Mouse (Mus musculus): ENCODE data around the gene Mia3. TPM values are rescaled to one million over a fixed set of nuclear protein-coding genes. Genes with fewer than 3 reads are reported as not detected.
"Not testable (repeated sequence)": the region's sequence is repeated elsewhere in the genome, so short reads cannot be mapped to it uniquely, and the experiment has no call there.

Mia3 gene
- 71.0 and 71.7 TPM in 2 replicates for total RNA-seq (2017)

DNA sequence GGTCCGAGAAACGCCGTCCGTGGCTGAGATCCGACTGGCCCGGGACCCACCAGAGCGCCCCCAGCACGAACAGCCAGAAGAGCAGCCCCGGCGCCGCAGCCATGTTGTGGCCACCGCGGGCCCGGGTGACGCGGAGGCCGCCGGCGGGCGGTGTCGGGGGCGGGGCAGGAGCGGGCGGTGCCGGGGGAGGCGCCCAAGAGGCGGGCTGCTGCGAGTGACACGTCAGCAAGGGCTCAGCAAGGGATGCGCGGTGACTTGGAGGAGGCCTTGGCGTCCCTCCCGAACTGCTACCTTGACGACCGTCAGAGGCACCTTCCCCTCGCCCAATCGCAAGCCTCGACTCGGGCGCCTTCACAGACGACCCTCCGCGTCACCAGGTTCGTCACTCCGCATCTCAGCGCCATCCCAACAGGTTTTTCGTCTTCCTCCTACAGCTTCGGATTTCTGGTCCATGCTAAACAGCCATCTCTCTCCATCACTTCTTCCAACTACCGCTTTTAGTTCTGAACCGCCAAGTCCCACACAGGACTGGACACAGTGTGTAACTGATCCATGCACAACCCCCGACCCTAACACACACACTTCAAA, at the start of gene Mia3:
TSS of gene Mia3 (minus strand) at position 127 of the 588 bp plus-strand sequence.
- peak; percentile 98 for ATAC-seq (replicated peaks; ENCODE audit: low read depth, poor library complexity, severe bottlenecking)

DNA sequence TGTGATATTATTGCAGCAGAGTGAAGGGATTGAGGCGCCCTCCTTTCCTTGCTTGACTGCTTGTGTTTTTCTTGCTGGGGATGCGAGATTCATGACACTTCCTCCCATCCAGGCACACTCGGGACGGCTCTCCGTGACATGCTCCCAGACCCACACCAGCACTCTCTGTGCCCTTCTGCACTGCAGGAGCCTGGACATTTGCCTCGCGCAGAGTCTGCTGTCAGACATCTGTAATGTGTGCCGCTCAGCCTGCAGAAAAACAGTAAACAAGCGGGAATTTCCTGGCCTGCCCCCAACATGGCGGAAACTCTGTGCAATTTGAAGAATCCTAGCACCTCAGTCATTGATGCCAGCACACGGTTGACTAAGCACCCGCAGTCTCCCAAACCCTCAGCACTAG, 48.5 kb upstream of the Mia3 start, which contains the start of gene Hhipl2:
TSS of gene Hhipl2 (plus strand) at position 343 of the 400 bp plus-strand sequence.
- ATAC-seq (replicated peaks; ENCODE audit: low read depth, poor library complexity, severe bottlenecking): no peak

DNA sequence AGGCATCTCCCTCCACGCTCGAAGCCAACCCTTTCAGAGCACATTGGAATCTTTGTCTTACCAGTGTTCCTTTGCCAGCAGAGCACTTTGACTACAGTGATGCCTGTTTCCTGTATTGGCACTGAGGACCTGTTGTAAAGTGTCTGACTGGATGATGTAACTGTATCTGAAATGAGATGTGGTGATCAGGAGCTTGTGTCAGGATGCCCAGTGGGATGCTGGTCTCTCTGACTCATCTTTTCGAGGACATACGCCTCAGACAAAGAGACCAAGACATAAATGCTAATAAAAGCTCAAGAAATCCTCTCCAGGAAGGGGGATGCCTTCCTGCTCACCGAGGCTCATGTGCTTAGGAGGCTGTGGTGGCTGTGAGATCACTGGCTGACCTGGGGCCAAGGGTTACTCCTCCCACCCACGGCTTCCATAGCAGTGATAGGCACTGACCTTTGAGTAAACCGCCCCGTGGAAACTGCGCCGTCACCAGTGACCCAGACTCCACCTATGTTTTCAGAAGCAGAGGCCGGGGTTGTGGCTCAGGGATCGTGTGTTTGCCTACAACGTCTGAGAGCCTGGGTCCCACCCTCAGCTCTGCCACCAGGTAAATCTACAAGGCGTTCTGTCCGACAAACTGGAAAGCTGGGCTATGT, 44.9 kb upstream of the Mia3 start:
- no peak for ATAC-seq (replicated peaks; ENCODE audit: low read depth, poor library complexity, severe bottlenecking)

DNA sequence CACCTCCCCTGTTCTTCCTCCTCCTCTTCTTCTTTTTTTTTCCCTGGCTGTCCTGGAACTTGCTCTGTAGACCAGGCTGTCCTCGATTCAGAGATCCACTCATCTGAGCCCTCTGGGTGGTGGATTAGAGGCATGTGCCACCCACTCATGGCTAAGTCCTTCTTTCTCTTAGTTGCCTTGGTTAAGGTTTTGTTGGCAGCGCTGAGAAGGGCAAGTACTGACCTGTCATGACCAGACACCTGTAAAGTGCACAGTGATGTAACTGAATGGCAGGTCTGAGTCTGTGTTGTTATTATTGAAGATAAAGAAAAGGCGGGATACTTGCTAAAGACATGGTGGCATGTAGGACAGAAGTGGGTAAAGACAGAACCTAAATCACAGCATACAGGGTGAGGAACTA, 34.0 kb upstream of the Mia3 start:
- ATAC-seq (replicated peaks; ENCODE audit: low read depth, poor library complexity, severe bottlenecking): no peak

DNA sequence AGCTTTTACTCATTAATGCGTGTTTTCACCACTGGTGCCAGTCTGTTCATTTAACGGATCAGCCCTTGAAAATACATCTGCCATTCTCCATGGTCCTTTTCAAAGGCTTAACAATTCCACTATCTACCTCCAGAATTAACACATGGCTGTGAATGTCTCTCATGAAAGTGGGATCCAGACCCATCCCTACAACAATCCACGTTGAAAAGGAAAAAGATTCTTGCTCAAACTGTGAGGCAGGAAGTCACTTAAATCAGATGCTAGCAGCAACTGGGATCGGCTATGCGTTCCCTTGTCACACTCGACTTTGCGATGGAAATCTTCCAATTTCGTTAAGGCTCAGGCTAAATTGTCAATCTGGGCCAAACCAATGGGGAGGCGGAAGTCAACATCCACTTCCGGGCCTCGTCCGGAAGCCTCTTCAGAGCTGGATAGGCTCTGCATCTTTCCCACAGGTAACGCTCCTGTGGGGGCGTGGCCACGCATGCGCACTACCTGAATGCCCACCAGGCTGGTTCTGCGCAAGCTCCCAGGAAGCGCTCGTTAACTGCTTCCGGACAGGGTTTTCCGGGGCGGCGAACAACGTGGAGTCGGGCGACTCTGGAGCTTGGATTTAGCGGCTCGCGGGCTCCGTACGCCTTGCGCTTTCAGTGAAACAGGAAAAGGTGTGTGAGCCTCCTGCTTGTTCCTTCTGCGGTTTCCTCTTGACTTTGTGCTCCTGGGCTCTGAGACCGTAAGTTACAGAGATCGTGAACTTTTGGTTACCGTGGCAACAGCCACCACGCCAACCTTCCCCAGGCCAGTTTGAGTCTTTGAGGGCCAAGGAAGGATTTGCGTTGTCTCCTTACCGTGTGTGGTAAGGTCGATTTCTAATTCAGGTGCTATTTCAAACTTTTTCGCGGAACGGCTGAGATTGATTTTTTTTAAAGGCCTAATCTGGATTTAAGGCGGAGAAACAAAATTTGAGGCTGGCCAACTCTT, 19.4 kb upstream of the Mia3 start, which contains the start of gene Taf1a:
TSS of gene Taf1a (plus strand) at position 556 of the 981 bp plus-strand sequence.
- ATAC-seq (replicated peaks; ENCODE audit: low read depth, poor library complexity, severe bottlenecking): peak; percentile 97

DNA sequence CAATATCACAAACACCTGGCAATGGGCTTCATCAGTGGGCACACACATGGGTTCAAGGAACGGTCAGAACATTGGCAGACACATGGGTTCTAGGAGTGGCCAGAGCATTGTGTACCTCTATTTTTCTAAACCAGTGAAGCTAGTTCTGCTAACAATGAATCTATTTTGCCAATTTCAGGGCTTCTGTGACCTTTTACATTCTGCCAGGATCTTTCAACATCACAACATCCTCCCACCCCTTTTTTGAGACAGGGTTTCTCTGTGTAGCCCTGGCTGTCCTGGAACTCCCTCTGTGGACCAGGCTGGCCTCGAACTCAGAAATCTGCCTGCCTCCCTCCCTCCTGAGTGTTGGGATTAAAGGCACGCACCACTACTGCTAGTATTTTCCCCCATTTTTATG, 18.1 kb upstream of the Mia3 start:
- not testable (repeated sequence) for ATAC-seq (replicated peaks; ENCODE audit: low read depth, poor library complexity, severe bottlenecking)

DNA sequence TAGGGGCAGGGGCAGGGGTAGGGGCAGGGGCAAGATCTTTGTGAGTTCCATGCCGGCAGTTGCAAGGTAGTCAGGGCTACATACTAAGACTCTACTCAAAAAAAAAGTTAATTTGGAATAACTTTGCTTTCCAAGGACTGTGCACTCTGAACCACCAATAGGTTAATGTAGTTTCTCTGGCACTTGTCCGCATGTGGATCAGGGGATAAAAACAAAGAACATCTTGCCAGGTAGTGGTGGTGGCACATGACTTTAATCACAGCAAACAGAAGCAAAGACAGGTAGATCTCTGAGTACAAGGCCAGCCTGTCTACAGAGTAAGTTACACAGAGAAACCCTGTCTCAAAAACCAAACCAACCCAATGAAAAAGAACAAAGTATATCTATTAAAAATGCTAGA, 13.3 kb upstream of the Mia3 start:
- ATAC-seq (replicated peaks; ENCODE audit: low read depth, poor library complexity, severe bottlenecking): no peak

DNA sequence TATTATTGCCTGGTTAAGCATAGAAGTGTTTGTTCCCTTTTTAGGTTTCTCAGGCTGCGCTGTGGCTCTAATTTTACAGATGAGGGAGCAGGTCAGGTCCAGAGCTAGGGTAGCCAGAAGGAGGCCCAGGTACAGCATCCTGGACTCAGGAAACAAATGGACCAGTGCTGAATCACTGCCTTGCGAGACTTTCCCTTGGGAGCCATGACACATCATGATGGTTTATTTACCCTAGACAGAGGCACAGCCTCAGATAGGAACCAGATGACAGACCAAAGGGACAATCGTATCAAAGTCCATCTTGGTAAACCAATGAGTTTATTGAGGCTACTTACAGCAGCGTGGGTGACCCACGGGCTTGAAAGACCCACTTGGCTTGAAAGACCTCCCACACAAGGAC, 12.5 kb upstream of the Mia3 start:
- ATAC-seq (replicated peaks; ENCODE audit: low read depth, poor library complexity, severe bottlenecking): no peak

DNA sequence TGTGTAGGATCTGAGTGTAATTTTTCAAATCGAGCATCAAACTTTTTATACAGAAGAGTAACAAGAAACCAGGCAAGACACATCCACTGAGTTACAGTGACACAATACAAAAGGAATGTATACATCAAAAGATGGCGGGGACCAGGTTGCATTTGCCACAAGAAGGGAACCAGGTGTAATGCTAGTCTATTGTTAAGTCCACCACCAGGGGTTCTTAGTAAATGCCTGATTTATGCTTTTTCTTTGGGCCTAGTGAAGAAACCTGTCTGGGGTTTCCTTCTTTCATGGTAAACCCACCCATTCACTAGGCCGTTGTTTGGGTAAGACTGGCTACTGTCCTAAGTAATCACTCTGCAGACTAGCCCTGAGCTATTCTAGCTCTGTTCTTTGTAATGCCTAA, 10.0 kb upstream of the Mia3 start:
- not testable (repeated sequence) for ATAC-seq (replicated peaks; ENCODE audit: low read depth, poor library complexity, severe bottlenecking)

DNA sequence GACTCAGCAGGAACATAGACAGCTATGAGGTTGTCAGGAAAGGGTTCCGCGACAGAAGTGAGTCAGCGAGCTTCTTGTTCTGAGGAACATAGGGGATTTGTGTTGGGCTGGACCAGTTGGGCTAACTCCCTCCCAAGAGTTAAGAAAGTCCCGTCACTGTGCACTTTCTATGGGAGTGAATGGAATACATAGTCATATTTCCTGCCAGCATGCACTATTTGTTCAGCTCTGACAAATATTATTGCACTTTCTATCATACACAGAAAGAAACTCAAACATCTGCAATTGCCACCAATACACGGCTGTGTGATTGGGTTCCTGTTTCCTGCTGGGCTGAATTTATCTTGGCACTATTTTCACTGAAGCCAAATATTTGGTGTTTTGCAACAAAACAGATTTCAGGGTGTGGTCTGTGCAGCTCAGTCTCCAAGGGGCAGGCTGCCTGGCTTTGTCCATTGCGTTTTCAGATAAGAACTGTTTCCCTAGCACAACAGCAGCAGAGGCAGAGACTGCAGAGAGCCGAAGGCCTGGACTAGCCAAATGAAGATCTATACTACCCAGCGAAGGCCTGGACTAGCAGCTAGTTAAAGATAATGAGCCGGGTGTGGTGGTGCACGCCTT, 9.1 kb upstream of the Mia3 start:
- peak; percentile 36; the same call in 1 of the 2 replicates for ATAC-seq (replicated peaks; ENCODE audit: low read depth, poor library complexity, severe bottlenecking)

DNA sequence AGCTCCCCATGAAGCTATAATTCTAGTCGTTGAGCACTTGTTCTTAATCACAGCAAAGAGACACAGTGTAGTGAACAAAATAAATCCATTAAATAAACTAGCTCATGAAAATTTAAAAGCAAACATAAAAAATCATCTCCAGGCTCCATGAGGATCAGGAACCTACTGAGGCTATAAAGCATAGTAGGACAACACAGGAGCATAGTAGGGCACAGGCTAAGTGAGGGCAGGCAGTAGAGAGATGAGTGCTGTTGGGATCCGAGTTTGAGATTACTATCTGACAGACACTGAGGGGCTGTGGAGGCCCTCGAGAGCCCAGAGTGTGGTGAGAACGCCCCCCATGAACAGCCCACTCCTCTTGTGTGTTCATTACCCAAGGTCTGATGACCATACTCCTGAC, 7.7 kb upstream of the Mia3 start:
- ATAC-seq (replicated peaks; ENCODE audit: low read depth, poor library complexity, severe bottlenecking): no peak

DNA sequence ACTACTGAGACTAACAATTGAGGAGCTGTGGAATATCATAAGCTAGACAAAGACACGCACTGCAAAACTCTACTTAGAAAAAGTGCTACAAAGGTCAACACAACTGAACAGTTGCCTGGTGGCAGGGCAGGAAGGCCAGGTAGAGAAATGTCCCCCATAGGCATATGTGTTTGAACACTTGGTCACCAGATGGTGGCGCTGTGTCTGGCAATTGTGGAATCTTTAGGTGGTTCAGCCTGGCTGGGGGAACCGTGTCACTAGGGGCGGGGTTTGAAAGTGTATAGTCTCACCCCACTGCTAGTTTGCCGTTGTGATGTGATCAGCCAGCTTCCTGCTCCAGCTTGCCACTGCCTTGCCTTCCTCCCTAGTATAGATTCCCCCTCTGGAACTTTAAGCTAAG, 5.4 kb upstream of the Mia3 start:
- ATAC-seq (replicated peaks; ENCODE audit: low read depth, poor library complexity, severe bottlenecking): no peak

DNA sequence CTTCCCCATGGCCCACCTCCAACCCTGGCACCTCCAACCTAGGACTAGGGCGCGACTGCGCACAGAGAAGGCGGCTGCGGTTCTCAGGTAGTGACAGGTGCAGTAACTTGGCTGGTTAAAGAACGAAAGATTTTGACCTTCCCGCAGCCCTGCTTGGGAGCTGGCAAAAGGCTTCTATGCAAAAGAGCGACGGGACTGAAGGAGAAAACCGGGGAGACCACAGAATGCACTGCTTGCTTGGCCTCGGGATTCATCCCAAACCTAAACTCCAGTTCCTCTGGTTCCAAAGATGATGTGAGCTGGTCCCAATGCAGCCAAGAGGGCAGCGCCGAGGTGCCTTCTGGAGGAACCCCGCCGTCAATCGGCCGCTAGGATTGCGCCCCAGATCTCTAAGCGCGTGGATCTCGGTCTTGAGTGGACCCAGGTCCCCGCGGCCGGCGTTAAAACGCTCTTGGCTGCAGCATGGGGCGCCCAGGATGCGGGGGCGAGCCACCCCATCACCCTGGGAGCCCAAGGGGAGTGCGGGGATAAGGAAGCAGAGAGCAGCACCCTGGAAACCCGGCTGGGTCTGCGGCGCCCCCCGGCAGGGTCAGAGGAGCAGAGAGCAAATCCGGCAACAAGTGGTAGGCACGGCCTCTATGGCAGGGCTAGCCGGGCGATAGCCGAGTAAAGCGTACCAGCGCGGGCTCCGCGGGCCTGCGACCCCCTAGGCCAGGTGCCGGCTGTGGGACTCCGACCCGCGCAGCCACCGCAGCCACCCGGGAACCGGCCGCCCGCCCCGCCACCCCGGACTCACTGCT, 552 bp downstream of the Mia3 start:
- peak; percentile 7; the same call in 1 of the 2 replicates for ATAC-seq (replicated peaks; ENCODE audit: low read depth, poor library complexity, severe bottlenecking)

DNA sequence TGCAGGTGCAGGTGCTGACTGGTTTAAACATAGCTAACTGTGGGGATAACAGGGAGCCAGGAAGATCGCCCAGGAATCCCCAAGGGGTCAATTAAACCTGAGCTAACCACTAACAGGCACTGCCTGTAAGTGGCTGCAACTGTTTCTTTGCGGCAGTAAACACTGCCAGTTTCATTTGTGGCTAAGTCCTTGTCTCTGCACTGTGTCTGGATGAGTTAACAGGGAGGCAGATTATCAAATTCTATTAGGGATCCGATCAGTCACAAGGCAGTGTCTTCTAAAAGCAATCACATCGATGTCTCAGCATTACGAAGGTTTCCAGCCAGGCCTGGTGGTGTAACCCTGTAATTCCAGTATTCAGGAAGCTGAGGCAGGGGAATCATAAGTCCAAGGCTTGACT, 3.0 kb downstream of the Mia3 start:
- ATAC-seq (replicated peaks; ENCODE audit: low read depth, poor library complexity, severe bottlenecking): no peak

DNA sequence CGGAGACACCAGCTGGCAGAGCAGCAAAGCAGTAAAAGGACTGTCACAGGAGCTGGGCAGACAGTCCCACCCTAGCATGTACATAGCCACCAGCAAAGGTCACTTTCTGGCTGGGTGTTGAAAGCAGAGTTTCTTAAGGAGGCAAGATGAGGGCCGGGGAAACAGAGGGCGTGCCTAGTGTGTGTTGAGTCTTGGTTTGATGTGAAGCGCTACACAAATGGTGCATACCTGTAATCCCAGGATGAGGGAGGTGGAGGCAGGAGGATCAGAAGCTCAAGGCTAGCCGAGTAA, 5.8 kb downstream of the Mia3 start:
- no peak for ATAC-seq (replicated peaks; ENCODE audit: low read depth, poor library complexity, severe bottlenecking)

DNA sequence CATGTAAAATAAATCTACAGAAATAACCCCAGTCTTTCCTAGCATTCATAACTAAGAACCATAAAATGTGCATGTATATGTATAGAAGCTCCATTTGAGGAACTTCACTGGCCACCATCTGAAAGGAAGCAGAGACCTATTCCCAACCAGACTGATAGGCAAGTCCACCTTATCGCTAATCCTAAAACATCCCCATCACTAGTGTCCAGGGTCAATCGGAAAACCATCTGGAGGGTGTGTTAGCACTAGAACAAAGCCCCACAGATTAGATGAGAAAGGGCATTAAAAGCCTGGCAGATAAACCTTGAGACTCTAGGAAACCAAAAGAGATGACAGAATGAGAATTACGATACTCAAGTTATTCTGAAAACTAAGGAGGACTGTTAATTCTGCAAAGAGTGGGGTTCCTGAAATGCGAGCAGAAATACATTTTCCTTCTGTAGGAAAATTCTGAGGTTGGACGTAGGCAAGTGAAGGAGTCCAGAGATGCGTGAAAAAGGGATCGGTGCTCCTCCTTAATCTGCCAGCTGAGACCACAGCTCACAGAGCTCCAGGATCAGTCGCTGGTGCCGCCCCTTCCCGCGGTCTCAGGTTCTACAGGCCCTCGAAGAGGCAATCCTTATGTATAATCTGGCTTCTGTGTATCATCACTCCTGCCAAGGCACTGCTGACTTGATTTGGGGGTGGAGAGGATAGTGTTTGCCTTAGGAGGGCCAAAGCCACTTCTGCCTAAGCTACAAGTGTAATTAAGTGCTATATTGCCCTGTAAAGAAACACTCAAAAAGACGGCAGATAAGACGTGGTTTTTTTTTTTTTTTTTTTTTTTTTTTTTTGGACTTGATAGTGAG, 6.4 kb downstream of the Mia3 start:
- ATAC-seq (replicated peaks; ENCODE audit: low read depth, poor library complexity, severe bottlenecking): peak; percentile 36

DNA sequence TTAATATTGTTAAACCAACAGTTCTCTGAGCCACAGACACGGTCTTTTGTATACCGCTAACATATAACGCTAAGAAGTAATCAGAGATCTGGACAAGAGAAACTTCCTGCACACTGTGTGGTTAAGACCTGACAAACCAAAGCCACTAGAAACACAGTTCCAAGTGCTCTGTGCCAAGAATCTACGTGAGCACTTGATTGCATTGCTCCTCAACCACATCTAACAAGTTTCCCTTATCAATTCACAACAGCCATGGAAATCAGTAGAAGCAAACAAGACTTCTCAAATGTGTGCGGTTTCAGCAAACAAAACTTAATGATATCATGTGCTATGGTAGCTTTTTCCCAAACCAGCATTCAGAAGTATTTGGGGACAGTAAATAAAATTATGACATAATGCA, 7.1 kb downstream of the Mia3 start:
- ATAC-seq (replicated peaks; ENCODE audit: low read depth, poor library complexity, severe bottlenecking): peak; percentile 87

DNA sequence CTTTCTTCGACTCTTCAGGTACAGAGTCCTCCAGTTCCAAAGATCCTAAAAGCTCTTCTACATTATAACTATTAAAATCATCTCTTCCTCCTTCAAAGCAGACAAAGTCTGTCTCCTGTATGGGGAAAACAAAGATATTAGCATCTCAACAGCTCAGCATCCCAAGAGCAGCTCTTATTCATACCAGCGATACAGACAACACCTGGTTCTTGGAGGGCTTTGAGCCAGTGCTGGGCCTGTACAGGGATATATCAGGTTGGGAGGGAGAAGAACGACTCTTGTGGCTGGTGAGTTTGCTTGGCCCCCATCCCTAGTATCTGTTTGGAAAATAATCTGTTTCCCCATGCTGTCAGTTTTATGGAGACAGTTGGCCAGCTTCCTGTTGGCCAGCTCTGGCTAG, 10.5 kb downstream of the Mia3 start:
- ATAC-seq (replicated peaks; ENCODE audit: low read depth, poor library complexity, severe bottlenecking): no peak

DNA sequence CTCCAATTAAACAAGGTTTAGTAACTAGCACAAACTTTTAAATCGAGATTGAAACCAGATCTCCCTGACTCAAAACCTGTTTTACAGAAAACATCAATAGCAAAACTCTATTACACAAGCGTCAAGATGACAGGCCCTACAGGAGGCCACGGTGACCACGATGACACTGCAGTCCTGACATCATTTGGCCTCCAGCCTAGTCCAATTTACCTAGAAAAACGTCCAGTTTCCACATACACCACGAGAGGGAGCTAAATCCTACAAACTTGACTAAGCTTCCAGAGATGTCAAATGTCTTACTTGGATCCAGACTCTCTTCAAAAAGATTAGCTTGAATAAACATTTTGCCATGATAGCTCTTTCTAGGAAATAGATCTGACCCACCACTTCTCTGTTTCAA, 19.5 kb downstream of the Mia3 start:
- peak; percentile 84 for ATAC-seq (replicated peaks; ENCODE audit: low read depth, poor library complexity, severe bottlenecking)

Measured in common myeloid progenitor, adult 5-6 weeks (primary cell).